Mouse (Mus musculus) C2C12 (cell line): ENCODE results near the gene Actn1.

Experiments
- CTCF ChIP-seq: IDR thresholded peaks from one replicate; pipeline ENCODE4 v1.5.1; 2011; ENCODE audit not compliant: control insufficient read depth, insufficient read depth, insufficient read length
- USF1 ChIP-seq: IDR thresholded peaks from one replicate; pipeline ENCODE4 v1.6.1; 2011; ENCODE audit warnings: low read depth, mild to moderate bottlenecking, control low read depth, moderate library complexity

GRCm38 (mm10) chr12:80229010-80229800 is 31.0 kb downstream of the Actn1 start:
- no peak for TF ChIP-seq USF1
- no peak for TF ChIP-seq CTCF
